Mouse (Mus musculus): ENCODE results near the gene Mfsd9.

GRCm38 (mm10) chr1:40808643-40809042, 18.2 kb upstream of the Mfsd9 start:
- TF ChIP-seq CTCF (IDR thresholded peaks at IDR 0.05; ENCODE audit: low read depth) (no peak), EP300 (IDR thresholded peaks at IDR 0.05; ENCODE audit: low read depth) (no peak)
